Mouse (Mus musculus) MEL (cell line): ENCODE measurements around the gene Tagap1.
"Not testable (repeated sequence)": the region's sequence is repeated elsewhere in the genome, so short reads cannot be mapped to it uniquely, and the experiment has no call there.

Source experiments
- CTCF ChIP-seq, 3 experiments: IDR thresholded peaks in 2 of 3; conservative IDR thresholded peaks in 1 of 3; 2 replicates each; pipeline ENCODE4 v1.5.1; 2011 to 2012; ENCODE audit warnings: low read length in 3 of 3, low read depth in 2 of 3, mild to moderate bottlenecking in 2 of 3, improper control_type of control experiment in 1 of 3, inconsistent platforms in 1 of 3, mixed read lengths in 1 of 3, moderate library complexity in 1 of 3; ENCODE audit not compliant: control insufficient read depth in 1 of 3, insufficient read depth in 1 of 3, poor library complexity in 1 of 3, severe bottlenecking in 1 of 3
- ELF1 ChIP-seq: IDR thresholded peaks from 2 replicates; pipeline ENCODE4 v1.6.1; 2014; ENCODE audit warnings: low read depth, mild to moderate bottlenecking, inconsistent platforms, low read length, improper control_type of control experiment, moderate library complexity
- EP300 ChIP-seq, 2 experiments: IDR thresholded peaks; 2 replicates each; pipeline ENCODE4 v1.6.1; 2011; ENCODE audit warnings: improper control_type of control experiment in 2 of 2, low read length in 2 of 2, low read depth in 1 of 2, mild to moderate bottlenecking in 1 of 2
- ETS1 ChIP-seq: IDR thresholded peaks from 2 replicates; pipeline ENCODE4 v1.6.1; 2012; ENCODE audit warnings: low read depth, mild to moderate bottlenecking, inconsistent platforms, low read length, improper control_type of control experiment, moderate library complexity
- MYC ChIP-seq: IDR thresholded peaks from 2 replicates; pipeline ENCODE4 v1.6.1; 2011; ENCODE audit warnings: low read depth, mild to moderate bottlenecking, low read length, improper control_type of control experiment, moderate library complexity
- NELFE ChIP-seq: IDR thresholded peaks from 2 replicates; pipeline ENCODE4 v1.6.1; 2011; ENCODE audit warnings: low read depth, low read length, improper control_type of control experiment
- TBP ChIP-seq: IDR thresholded peaks from 2 replicates; pipeline ENCODE4 v1.8.0; 2011; ENCODE audit warnings: low read depth, low read length, improper control_type of control experiment
- UBTF ChIP-seq: IDR thresholded peaks from 2 replicates; pipeline ENCODE4 v1.6.1; 2012; ENCODE audit warnings: low read depth, mild to moderate bottlenecking, inconsistent platforms, low read length, improper control_type of control experiment, moderate library complexity, borderline replicate concordance; ENCODE audit not compliant: insufficient read depth
- ZNF384 ChIP-seq: IDR thresholded peaks from 2 replicates; pipeline ENCODE4 v1.6.1; 2012; ENCODE audit warnings: low read depth, mild to moderate bottlenecking, inconsistent platforms, low read length, improper control_type of control experiment

GRCm38 (mm10) chr17:6996826-6997225 is 35.9 kb upstream of the Tagap1 start:
- not testable (repeated sequence) for TF ChIP-seq ETS1; CTCF (IDR thresholded peaks at IDR 0.05 in 2 of 3, conservative IDR thresholded peaks at IDR 0.05 in 1 of 3; ENCODE audit: control insufficient read depth in 1 of 3, insufficient read depth in 1 of 3, low read depth in 2 of 3, low read length in 3 of 3, poor library complexity in 1 of 3, severe bottlenecking in 1 of 3); TBP; NELFE; ZNF384; ELF1; UBTF; MYC; EP300 (IDR thresholded peaks at IDR 0.05; ENCODE audit: low read depth in 1 of 2, low read length in 2 of 2)
